Mouse (Mus musculus): ENCODE data around the gene Gm14190.

GRCm38 (mm10) chr11:99683481-99683880 lies 7.1 kb downstream of the Gm14190 start:
- TF ChIP-seq CTCF (IDR thresholded peaks at IDR 0.05; ENCODE audit: low read depth, low read length) (no peak), POLR2A (IDR thresholded peaks at IDR 0.05; ENCODE audit: extremely low read depth, insufficient read depth, low read length) (no peak)
